Mouse (Mus musculus): ENCODE measurements around the gene Slc25a20.
"Not testable (repeated sequence)": the region's sequence is repeated elsewhere in the genome, so short reads cannot be mapped to it uniquely, and the experiment has no call there.

The Slc25a20 gene

GRCm38 (mm10) chr9:108661677-108662612, at the start of gene Slc25a20:
Slc25a20 (plus strand) TSS chr9:108662088.
- DNase-seq (ENCODE audit: low spot score), result peak; percentile 91

- no peak for DNase-seq (ENCODE audit: low spot score)
Measured at GRCm38 (mm10) chr9:108617301-108617700, 44.6 kb upstream of the Slc25a20 start.

- peak; percentile 52 for DNase-seq (ENCODE audit: low spot score)
Measured at GRCm38 (mm10) chr9:108626498-108626897, 35.4 kb upstream of the Slc25a20 start.

- no peak for DNase-seq (ENCODE audit: low spot score)
Measured at GRCm38 (mm10) chr9:108628141-108628540, 33.7 kb upstream of the Slc25a20 start.

- DNase-seq (ENCODE audit: low spot score), result no peak
Measured at GRCm38 (mm10) chr9:108630683-108631082, 31.2 kb upstream of the Slc25a20 start.

- peak; percentile 1 for DNase-seq (ENCODE audit: low spot score)
Measured at GRCm38 (mm10) chr9:108631631-108632256, 30.1 kb upstream of the Slc25a20 start.

- DNase-seq (ENCODE audit: low spot score), result no peak
Measured at GRCm38 (mm10) chr9:108632375-108632774, 29.5 kb upstream of the Slc25a20 start.

- DNase-seq (ENCODE audit: low spot score), result no peak
Measured at GRCm38 (mm10) chr9:108633846-108634245, 28.0 kb upstream of the Slc25a20 start.

- no peak for DNase-seq (ENCODE audit: low spot score)
Measured at GRCm38 (mm10) chr9:108635415-108635814, 26.5 kb upstream of the Slc25a20 start.

GRCm38 (mm10) chr9:108639825-108640224, 22.1 kb upstream of the Slc25a20 start:
- no peak for DNase-seq (ENCODE audit: low spot score)

- peak; percentile 21 for DNase-seq (ENCODE audit: low spot score)
Measured at GRCm38 (mm10) chr9:108648166-108648565, 13.7 kb upstream of the Slc25a20 start.

- DNase-seq (ENCODE audit: low spot score), result peak; percentile 94
Measured at GRCm38 (mm10) chr9:108648611-108649560, 13.0 kb upstream of the Slc25a20 start, which contains the start of gene Arih2. Arih2 (minus strand) TSS chr9:108649386.

- peak; percentile 20 for DNase-seq (ENCODE audit: low spot score)
Measured at GRCm38 (mm10) chr9:108649561-108650440, 12.1 kb upstream of the Slc25a20 start.

- no peak for DNase-seq (ENCODE audit: low spot score)
Measured at GRCm38 (mm10) chr9:108654566-108655464, 7.1 kb upstream of the Slc25a20 start.

- not testable (repeated sequence) for DNase-seq (ENCODE audit: low spot score)
Measured at GRCm38 (mm10) chr9:108655865-108656264, 6.0 kb upstream of the Slc25a20 start.

GRCm38 (mm10) chr9:108662660-108663059, 772 bp downstream of the Slc25a20 start:
- DNase-seq (ENCODE audit: low spot score), result no peak

GRCm38 (mm10) chr9:108669875-108670274, 8.0 kb downstream of the Slc25a20 start:
- DNase-seq (ENCODE audit: low spot score), result no peak

- no peak for DNase-seq (ENCODE audit: low spot score)
Measured at GRCm38 (mm10) chr9:108673151-108673550, 11.3 kb downstream of the Slc25a20 start.

- DNase-seq (ENCODE audit: low spot score), result no peak
Measured at GRCm38 (mm10) chr9:108680026-108680425, 18.1 kb downstream of the Slc25a20 start.

- peak; percentile 58 for DNase-seq (ENCODE audit: low spot score)
Measured at GRCm38 (mm10) chr9:108686475-108686887, 24.6 kb downstream of the Slc25a20 start.

Data from lung, postnatal 25 days (tissue).